Mouse (Mus musculus): ENCODE data around the gene Elof1. TPM values are rescaled to one million over a fixed set of nuclear protein-coding genes. Genes with fewer than 3 reads are reported as not detected.
"Not testable (repeated sequence)": the region's sequence is repeated elsewhere in the genome, so short reads cannot be mapped to it uniquely, and the experiment has no call there.

Elof1 gene
- polyA plus RNA-seq, 1 experiment from 2014 or later: 75.6 TPM

- 87% methylated on average over 6 of the region's 6 CpGs for WGBS (ENCODE audit: insufficient replicate concordance)
- H3K27ac ChIP-seq (ENCODE audit: low read depth): peak overlapping the region; percentile 82
- H3K36me3 ChIP-seq (replicated peaks; ENCODE audit: insufficient read depth, low read length): 0 out of 2 replicates have a peak, but pooled peaks cover 3% of the 10 kb centered on the region
- TF ChIP-seq CTCF (IDR thresholded peaks at IDR 0.05; ENCODE audit: low read depth): no peak
- no peak for TF ChIP-seq EP300 (IDR thresholded peaks at IDR 0.05; ENCODE audit: low read depth)
- peak overlapping the region; percentile 81 for H3K9ac ChIP-seq (replicated peaks)
- H3K4me2 ChIP-seq (ENCODE audit: low read depth, low read length): peak overlapping the region; percentile 73
- H3K4me1 ChIP-seq (ENCODE audit: insufficient read depth): 0 out of 2 replicates have a peak, but pooled peaks cover 6% of the 10 kb centered on the region
- H3K9me3 ChIP-seq (ENCODE audit: low read length): no peaks in the 10 kb centered on the region
- no peaks in the 10 kb centered on the region for H3K27me3 ChIP-seq (ENCODE audit: insufficient read depth, low read length)
- DNase-seq (no peak), ATAC-seq (no peak)
- peak overlapping the region; percentile 68 for H3K4me3 ChIP-seq (ENCODE audit: low read depth, low read length)
These were observed 31.0 kb downstream of the Elof1 start for GRCm38 (mm10) chr9:22086012-22086411.

GRCm38 (mm10) chr9:22085022-22085834 lies 31.7 kb downstream of the Elof1 start, which contains the start of gene Ecsit:
Ecsit (minus strand) TSS chr9:22085438.
- Histone ChIP-seq H3K4me1 (ENCODE audit: insufficient read depth) (0 out of 2 replicates have a peak, but pooled peaks cover 6% of the 10 kb centered on the region), H3K36me3 (replicated peaks; ENCODE audit: insufficient read depth, low read length) (0 out of 2 replicates have a peak, but pooled peaks cover 3% of the 10 kb centered on the region), H3K9ac (replicated peaks) (peak within 1 kb of the TSS; percentile 81), H3K27me3 (ENCODE audit: insufficient read depth, low read length) (no peaks in the 10 kb centered on the region), H3K9me3 (ENCODE audit: low read length) (no peaks in the 10 kb centered on the region), H3K27ac (ENCODE audit: low read depth) (peak within 1 kb of the TSS; percentile 82), H3K4me2 (ENCODE audit: low read depth, low read length) (peak within 1 kb of the TSS; percentile 73), H3K4me3 (ENCODE audit: low read depth, low read length) (peak within 1 kb of the TSS; percentile 68)
- ATAC-seq: peak; percentile 99
- peak; percentile 92 for DNase-seq
- under 1% methylated on average over 48 of the region's 48 CpGs for WGBS (ENCODE audit: insufficient replicate concordance)
- TF ChIP-seq CTCF (IDR thresholded peaks at IDR 0.05; ENCODE audit: low read depth) (no peak), EP300 (IDR thresholded peaks at IDR 0.05; ENCODE audit: low read depth) (peak; percentile 30; the same call in 1 of the 2 replicates)

- no peaks in the 10 kb centered on the region for H3K9me3 ChIP-seq (ENCODE audit: low read length)
- ATAC-seq (no peak), DNase-seq (no peak)
- 25% methylated on average over 4 of the region's 4 CpGs for WGBS (ENCODE audit: insufficient replicate concordance)
- peak overlapping the region; percentile 81 for H3K9ac ChIP-seq (replicated peaks)
- no peaks in the 10 kb centered on the region for H3K27me3 ChIP-seq (ENCODE audit: insufficient read depth, low read length)
- 0 out of 2 replicates have a peak, but pooled peaks cover 6% of the 10 kb centered on the region for H3K36me3 ChIP-seq (replicated peaks; ENCODE audit: insufficient read depth, low read length)
- H3K4me1 ChIP-seq (ENCODE audit: insufficient read depth): 0 out of 2 replicates have a peak, but pooled peaks cover 6% of the 10 kb centered on the region
- H3K4me2 ChIP-seq (ENCODE audit: low read depth, low read length): peak overlapping the region; percentile 73
- peak overlapping the region; percentile 68 for H3K4me3 ChIP-seq (ENCODE audit: low read depth, low read length)
- peak overlapping the region; percentile 82; the same call in 1 of the 2 replicates for H3K27ac ChIP-seq (ENCODE audit: low read depth)
- TF ChIP-seq CTCF (IDR thresholded peaks at IDR 0.05; ENCODE audit: low read depth) (no peak), EP300 (IDR thresholded peaks at IDR 0.05; ENCODE audit: low read depth) (no peak)
These were observed 32.3 kb downstream of the Elof1 start for GRCm38 (mm10) chr9:22084667-22085021.

- H3K36me3 ChIP-seq (replicated peaks; ENCODE audit: insufficient read depth, low read length): peaks cover 23% of the 10 kb centered on the region; the same call in 1 of the 2 replicates
- WGBS (ENCODE audit: insufficient replicate concordance): 92% methylated on average over 23 of the region's 23 CpGs
- ATAC-seq: no peak
These were observed 40.7 kb downstream of the Elof1 start for GRCm38 (mm10) chr9:22076223-22076622.

GRCm38 (mm10) chr9:22075778-22076177 lies 41.2 kb downstream of the Elof1 start:
- not testable (repeated sequence) for H3K4me1 ChIP-seq (ENCODE audit: insufficient read depth); H3K27me3 ChIP-seq (ENCODE audit: insufficient read depth, low read length); DNase-seq; H3K9me3 ChIP-seq (ENCODE audit: low read length); H3K4me2 ChIP-seq (ENCODE audit: low read depth, low read length); ATAC-seq; H3K4me3 ChIP-seq (ENCODE audit: low read depth, low read length); H3K9ac ChIP-seq (replicated peaks); H3K27ac ChIP-seq (ENCODE audit: low read depth)
- WGBS (ENCODE audit: insufficient replicate concordance): 61% methylated on average over 5 of the region's 5 CpGs
- H3K36me3 ChIP-seq (replicated peaks; ENCODE audit: insufficient read depth, low read length): peaks cover 23% of the 10 kb centered on the region; the same call in 1 of the 2 replicates

More at GRCm38 (mm10) chr9:22076223-22076622, 40.7 kb downstream of the Elof1 start:
- Histone ChIP-seq H3K9ac (replicated peaks) (no peak overlapping the region), H3K4me2 (ENCODE audit: low read depth, low read length) (no peak overlapping the region), H3K4me3 (ENCODE audit: low read depth, low read length) (no peak overlapping the region), H3K27me3 (ENCODE audit: insufficient read depth, low read length) (no peaks in the 10 kb centered on the region), H3K4me1 (ENCODE audit: insufficient read depth) (peaks cover 4% of the 10 kb centered on the region; the same call in 1 of the 2 replicates), H3K9me3 (ENCODE audit: low read length) (no peaks in the 10 kb centered on the region), H3K27ac (ENCODE audit: low read depth) (no peak overlapping the region)
- no peak for TF ChIP-seq EP300 (IDR thresholded peaks at IDR 0.05; ENCODE audit: low read depth)
- TF ChIP-seq CTCF (IDR thresholded peaks at IDR 0.05; ENCODE audit: low read depth): no peak
- DNase-seq: no peak

- Histone ChIP-seq H3K9ac (replicated peaks) (no peak overlapping the region), H3K27ac (ENCODE audit: low read depth) (no peak overlapping the region), H3K9me3 (ENCODE audit: low read length) (no peaks in the 10 kb centered on the region), H3K36me3 (replicated peaks; ENCODE audit: insufficient read depth, low read length) (peaks cover 21% of the 10 kb centered on the region), H3K4me1 (ENCODE audit: insufficient read depth) (peaks cover 13% of the 10 kb centered on the region), H3K4me3 (ENCODE audit: low read depth, low read length) (no peak overlapping the region), H3K27me3 (ENCODE audit: insufficient read depth, low read length) (no peaks in the 10 kb centered on the region), H3K4me2 (ENCODE audit: low read depth, low read length) (no peak overlapping the region)
- WGBS (ENCODE audit: insufficient replicate concordance): 92% methylated on average over 4 of the region's 4 CpGs
- no peak for ATAC-seq
- TF ChIP-seq CTCF (IDR thresholded peaks at IDR 0.05; ENCODE audit: low read depth) (no peak), EP300 (IDR thresholded peaks at IDR 0.05; ENCODE audit: low read depth) (no peak)
- DNase-seq: no peak
These were observed 44.7 kb downstream of the Elof1 start for GRCm38 (mm10) chr9:22072276-22072675.

Measured in liver, postnatal 0 days (tissue).